Mouse (Mus musculus) liver, adult 2 months (tissue): Measurements from ENCODE around the gene Hdac4. TPM values are rescaled to one million over a fixed set of nuclear protein-coding genes. Genes with fewer than 3 reads are reported as not detected.
A peak's percentile ranks its signal among the peaks of the same experiment; 100 is the strongest.

Experiments used
- DNase-seq: peaks from one replicate; pipeline ENCODE4 v3.0.0-alpha.2; 2011; ENCODE audit warnings: low read depth, low spot score; ENCODE audit errors: extremely low read depth
- H3K27ac ChIP-seq: fragments of 200-500 bp; replicated peaks from 2 replicates; pipeline ENCODE4 v1.5.1; 2012; ENCODE audit warnings: low read depth, mild to moderate bottlenecking, control low read depth, inconsistent platforms, low read length; ENCODE audit not compliant: insufficient read depth
- H3K27me3 ChIP-seq: fragments of 200-500 bp; 2 replicates; pipeline ENCODE4 v1.6.1; 2012; ENCODE audit warnings: mild to moderate bottlenecking, moderate library complexity, low read length, inconsistent platforms; ENCODE audit not compliant: control insufficient read depth, insufficient read depth
- H3K36me3 ChIP-seq: fragments of 200-500 bp; 2 replicates; pipeline ENCODE4 v1.6.1; 2012; ENCODE audit warnings: low read length, inconsistent platforms; ENCODE audit not compliant: control insufficient read depth, insufficient read depth
- H3K4me1 ChIP-seq: fragments of 200-500 bp; 2 replicates; pipeline ENCODE4 v1.6.1; 2011; ENCODE audit warnings: low read length; ENCODE audit not compliant: control insufficient read depth, insufficient read depth
- H3K4me3 ChIP-seq: fragments of 200-500 bp; 2 replicates; pipeline ENCODE4 v1.5.1; 2011; ENCODE audit warnings: low read depth, mild to moderate bottlenecking, control low read depth, low read length, moderate library complexity; ENCODE audit not compliant: insufficient read depth
- H3K79me2 ChIP-seq: fragments of 200-500 bp; 2 replicates; pipeline ENCODE4 v1.6.1; 2012; ENCODE audit warnings: inconsistent platforms, mild to moderate bottlenecking, low read length, moderate library complexity; ENCODE audit not compliant: control insufficient read depth, insufficient read depth
- H3K9ac ChIP-seq: fragments of 200-500 bp; 2 replicates; pipeline ENCODE4 v1.6.1; 2012; ENCODE audit warnings: low read depth, mild to moderate bottlenecking, control low read depth, inconsistent platforms, low read length
- CTCF ChIP-seq: fragments of 200-500 bp; IDR thresholded peaks from 2 replicates; pipeline ENCODE4 v1.5.1; 2011; ENCODE audit warnings: low read depth, low read length, control low read depth
- POLR2A ChIP-seq: fragments of 200-500 bp; IDR thresholded peaks from 2 replicates; pipeline ENCODE4 v1.6.1; 2011; ENCODE audit warnings: low read length, control low read depth; ENCODE audit not compliant: insufficient read depth; ENCODE audit errors: extremely low read depth
- WGBS: fragments of 180-500 bp; shearing (Covaris S2); methylation state at CpG from one replicate; pipeline ENCODE4 v1.1.7; 2018; 5-methylcytosine and 5-hydroxymethylcytosine counted together
- polyA plus RNA-seq: library from polyadenylated mRNA; depleted of rRNA; stranded (reverse); fragments of >200 nt; gene quantifications from 2 replicates; pipeline ENCODE4 v1.2.3, GENCODE M21; 2012
- total RNA-seq: library from RNA; depleted of rRNA; stranded (reverse); fragments of >200 nt; gene quantifications from 2 replicates; pipeline ENCODE4 v1.2.3, GENCODE M21; 2014

Gene Hdac4
- total and polyA plus RNA-seq, 2 experiments, result 5.3 to 5.7 TPM

DNA sequence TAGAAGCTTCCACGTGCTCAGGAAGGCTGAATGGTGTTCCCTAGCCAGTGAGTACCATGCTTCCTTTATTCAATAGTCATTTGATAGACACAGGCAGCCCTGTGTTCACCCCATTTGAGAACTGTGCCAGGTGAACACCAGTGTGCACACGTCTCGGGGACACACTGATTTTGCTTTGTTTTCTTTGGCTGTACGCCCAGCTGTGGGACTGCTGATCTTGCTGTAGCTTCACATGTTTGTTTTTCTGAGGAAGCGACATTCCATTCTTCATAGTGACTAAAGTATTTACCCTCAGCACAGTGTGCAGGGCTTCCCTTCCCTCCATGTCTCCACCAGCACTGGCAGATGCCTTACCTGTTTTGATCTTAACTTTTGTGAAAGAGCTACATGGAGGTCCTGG, 312.4 kb downstream of the Hdac4 start:
- no peaks in the 10 kb centered on the region for H3K79me2 ChIP-seq
- peak; percentile 98 for DNase-seq
- no peak overlapping the region for H3K9ac ChIP-seq
- no peak overlapping the region for H3K27ac ChIP-seq
- no peaks in the 10 kb centered on the region for H3K36me3 ChIP-seq
- no peaks in the 10 kb centered on the region for H3K27me3 ChIP-seq
- no peak for TF ChIP-seq POLR2A
- no peak for TF ChIP-seq CTCF
- no peak overlapping the region for H3K4me3 ChIP-seq
- H3K4me1 ChIP-seq, result peaks cover 2% of the 10 kb centered on the region
- WGBS, result 12% methylated on average over 5 of the region's 5 CpGs

DNA sequence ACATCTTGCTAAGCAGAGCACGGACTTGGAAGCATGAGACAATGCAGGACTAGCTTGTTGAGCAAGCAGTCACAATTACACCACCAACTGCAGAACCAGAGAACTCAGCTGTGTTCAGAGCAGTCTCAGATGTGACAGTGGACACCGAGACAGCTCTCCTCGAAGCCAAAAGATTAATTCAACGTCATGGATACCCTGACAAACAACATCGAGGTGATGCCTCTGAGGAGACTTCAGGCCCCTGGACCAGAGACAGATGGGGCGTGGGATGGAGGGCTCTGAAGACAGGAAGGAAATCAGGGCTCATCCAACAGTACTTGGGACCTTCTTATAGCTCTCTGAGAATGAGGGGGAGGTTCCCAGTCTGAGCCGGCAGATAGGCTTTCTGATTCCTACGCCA, 314.6 kb downstream of the Hdac4 start:
- Histone ChIP-seq H3K4me3 (no peak overlapping the region), H3K36me3 (no peaks in the 10 kb centered on the region), H3K4me1 (peaks cover 2% of the 10 kb centered on the region), H3K27me3 (no peaks in the 10 kb centered on the region), H3K27ac (no peak overlapping the region), H3K79me2 (no peaks in the 10 kb centered on the region), H3K9ac (no peak overlapping the region)
- TF ChIP-seq POLR2A (no peak), CTCF (no peak)
- no peak for DNase-seq
- 82% methylated on average over 8 of the region's 8 CpGs for WGBS

DNA sequence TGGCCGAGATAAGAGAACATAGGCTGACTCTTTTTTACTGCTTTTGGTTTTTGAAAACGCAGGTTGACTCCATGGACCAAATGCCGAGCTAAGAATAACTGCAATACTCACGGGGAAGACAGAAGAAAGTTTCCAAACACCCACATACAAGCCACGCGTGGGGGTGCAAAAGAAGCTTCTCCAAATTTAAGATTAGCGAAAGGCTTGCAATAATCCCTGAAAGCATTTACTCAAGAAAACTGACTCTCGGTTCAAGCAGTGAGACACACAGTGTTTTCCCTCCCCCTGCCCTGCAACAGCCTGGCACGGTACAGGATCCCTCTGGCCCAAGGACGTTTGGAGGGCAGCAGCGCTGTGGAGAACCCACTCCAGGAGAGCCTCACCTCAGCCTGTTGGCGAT, 315.3 kb downstream of the Hdac4 start:
- no peak for TF ChIP-seq POLR2A
- no peak for TF ChIP-seq CTCF
- WGBS, result 91% methylated on average over 12 of the region's 12 CpGs
- Histone ChIP-seq H3K36me3 (no peaks in the 10 kb centered on the region), H3K9ac (no peak overlapping the region), H3K4me3 (no peak overlapping the region), H3K27ac (no peak overlapping the region), H3K79me2 (no peaks in the 10 kb centered on the region), H3K4me1 (peaks cover 2% of the 10 kb centered on the region; the same call in 1 of the 2 replicates), H3K27me3 (no peaks in the 10 kb centered on the region)
- DNase-seq, result no peak
